Mouse (Mus musculus) lung, postnatal 0 days (tissue): Measurements from ENCODE around the gene Ak7.

Experiments used
- CTCF ChIP-seq: IDR thresholded peaks from 2 replicates; pipeline ENCODE4 v1.5.1; 2016; ENCODE audit warnings: antibody characterized with exemption, mild to moderate bottlenecking
- EP300 ChIP-seq: IDR thresholded peaks from 2 replicates; pipeline ENCODE4 v1.6.1; 2016; ENCODE audit warnings: antibody characterized with exemption, mild to moderate bottlenecking, control low read depth

DNA sequence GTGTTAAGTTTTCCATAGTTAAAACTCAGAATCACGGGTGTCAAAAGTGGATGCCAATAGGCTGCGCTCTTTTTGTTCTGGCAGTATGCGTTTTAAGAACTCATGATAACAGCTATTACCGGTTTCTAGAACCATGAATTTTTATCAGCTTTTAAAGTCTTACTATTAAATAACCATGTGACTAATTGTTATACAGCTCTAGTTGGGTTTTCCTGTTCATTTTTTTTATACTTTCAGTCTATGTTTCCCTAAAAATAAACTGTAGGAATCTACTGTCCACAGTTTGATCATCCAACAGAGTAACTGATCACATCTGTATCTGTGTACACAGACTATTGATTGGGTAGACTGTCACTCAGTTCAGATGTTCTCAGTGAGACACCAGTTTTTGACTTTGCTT, 119.5 kb downstream of the Ak7 start:
- TF ChIP-seq EP300 (no peak), CTCF (no peak)
